Mouse (Mus musculus): ENCODE results near the gene Auts2.

DNA sequence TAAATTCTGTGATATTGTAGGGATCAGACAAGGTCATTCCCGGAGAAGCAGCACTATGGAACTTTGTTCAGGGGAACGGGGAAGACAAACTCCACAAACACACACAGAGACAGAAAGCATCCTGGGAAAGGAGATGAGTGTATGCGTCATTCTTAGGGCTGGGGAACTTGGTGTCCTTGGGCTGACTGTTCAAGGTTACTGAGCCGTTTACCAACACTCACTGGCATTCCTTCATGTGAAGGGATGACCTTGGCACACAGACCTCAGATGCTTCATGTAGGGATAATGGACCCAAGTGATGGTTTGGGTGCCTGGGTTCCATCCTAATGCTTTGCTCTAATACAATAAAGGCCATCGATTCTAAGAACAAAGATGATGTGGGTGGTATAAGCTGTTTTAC is 685.2 kb downstream of the Auts2 start:
- TF ChIP-seq CTCF (IDR thresholded peaks at IDR 0.05; ENCODE audit: low read depth) (no peak), EP300 (IDR thresholded peaks at IDR 0.05; ENCODE audit: low read depth) (no peak)
